Mouse (Mus musculus) stomach, embryonic 16.5 days (tissue): ENCODE results near the gene Prrt4. TPM values are rescaled to one million over a fixed set of nuclear protein-coding genes. Genes with fewer than 3 reads are reported as not detected.

Source experiments
- ATAC-seq: fragments of 200-750 bp; cut with Nextera tagmentation; 2 replicates; pipeline ENCODE4 v1.8.0; 2017; ENCODE audit warnings: moderate number of reproducible peaks, moderate TSS enrichment; ENCODE audit not compliant: insufficient read depth, low FRiP score
- H3K27ac ChIP-seq: fragments of 300-500 bp; sonication (generic); 2 replicates; pipeline ENCODE4 v1.5.1; 2014; ENCODE audit warnings: low read length
- H3K27me3 ChIP-seq: fragments of 300-500 bp; sonication (generic); 2 replicates; pipeline ENCODE4 v1.6.1; 2014; ENCODE audit warnings: low read length, control low read depth, mixed read lengths; ENCODE audit not compliant: control insufficient read depth, insufficient read depth
- H3K36me3 ChIP-seq: fragments of 300-500 bp; sonication (generic); 2 replicates; pipeline ENCODE4 v1.6.1; 2014; ENCODE audit warnings: low read length; ENCODE audit not compliant: control insufficient read depth, insufficient read depth
- H3K4me1 ChIP-seq: fragments of 300-500 bp; sonication (generic); 2 replicates; pipeline ENCODE4 v1.6.1; 2014; ENCODE audit warnings: low read length, control low read depth, mixed read lengths; ENCODE audit not compliant: control insufficient read depth, insufficient read depth
- H3K4me2 ChIP-seq: fragments of 300-500 bp; sonication (generic); 2 replicates; pipeline ENCODE4 v1.6.1; 2014; ENCODE audit warnings: low read depth, low read length, mixed read lengths
- H3K4me3 ChIP-seq: fragments of 300-500 bp; sonication (generic); replicated peaks from 2 replicates; pipeline ENCODE4 v1.5.1; 2014; ENCODE audit warnings: mild to moderate bottlenecking, low read length
- H3K9ac ChIP-seq: fragments of 300-500 bp; sonication (generic); 2 replicates; pipeline ENCODE4 v1.6.1; 2014; ENCODE audit warnings: low read length
- H3K9me3 ChIP-seq: fragments of 300-500 bp; sonication (generic); replicated peaks from 2 replicates; pipeline ENCODE4 v1.6.1; 2016; ENCODE audit warnings: low read length, control low read depth; ENCODE audit not compliant: control insufficient read depth
- WGBS: fragments of 180-500 bp; shearing (Covaris S2); extraction: QIAGEN DNeasy Blood & Tissue Kit; methylation state at CpG from one replicate; pipeline ENCODE4 v1.1.7; 2014; 5-methylcytosine and 5-hydroxymethylcytosine counted together
- polyA plus RNA-seq: library from polyadenylated mRNA; unstranded; fragments of >200 nt; fragmentation: Nextera tagmentation; extraction: Ambion mirVana; gene quantifications from 2 replicates; pipeline ENCODE4 v1.2.1, GENCODE M21; 2015

Gene Prrt4
- polyA plus RNA-seq, 1 experiment from 2014 or later: 0.31 TPM

DNA sequence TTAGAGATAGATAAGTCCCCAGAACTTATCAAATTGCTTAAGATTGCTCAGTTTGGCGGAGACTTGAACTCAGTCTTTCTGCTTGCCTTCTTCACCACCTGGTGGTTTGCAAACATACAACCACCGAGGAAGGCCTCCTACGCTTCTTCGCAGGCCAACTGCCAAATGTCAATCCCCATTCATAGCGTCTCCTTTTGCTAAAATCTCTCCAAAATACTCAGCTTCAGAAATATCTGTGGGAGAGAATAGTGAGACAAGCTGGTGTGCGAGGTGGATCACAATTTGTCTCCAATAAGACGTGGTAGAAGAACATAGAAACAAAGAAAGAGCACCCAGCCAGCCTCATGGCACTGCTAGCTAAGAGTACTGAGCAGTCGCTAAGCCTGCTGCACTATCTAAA lies 459 bp upstream of the Prrt4 start:
- Histone ChIP-seq H3K27me3 (peaks cover 3% of the 10 kb centered on the region; the same call in 1 of the 2 replicates), H3K4me3 (peak overlapping the region; percentile 56)
- 57% methylated on average over 8 of the region's 8 CpGs for WGBS

DNA sequence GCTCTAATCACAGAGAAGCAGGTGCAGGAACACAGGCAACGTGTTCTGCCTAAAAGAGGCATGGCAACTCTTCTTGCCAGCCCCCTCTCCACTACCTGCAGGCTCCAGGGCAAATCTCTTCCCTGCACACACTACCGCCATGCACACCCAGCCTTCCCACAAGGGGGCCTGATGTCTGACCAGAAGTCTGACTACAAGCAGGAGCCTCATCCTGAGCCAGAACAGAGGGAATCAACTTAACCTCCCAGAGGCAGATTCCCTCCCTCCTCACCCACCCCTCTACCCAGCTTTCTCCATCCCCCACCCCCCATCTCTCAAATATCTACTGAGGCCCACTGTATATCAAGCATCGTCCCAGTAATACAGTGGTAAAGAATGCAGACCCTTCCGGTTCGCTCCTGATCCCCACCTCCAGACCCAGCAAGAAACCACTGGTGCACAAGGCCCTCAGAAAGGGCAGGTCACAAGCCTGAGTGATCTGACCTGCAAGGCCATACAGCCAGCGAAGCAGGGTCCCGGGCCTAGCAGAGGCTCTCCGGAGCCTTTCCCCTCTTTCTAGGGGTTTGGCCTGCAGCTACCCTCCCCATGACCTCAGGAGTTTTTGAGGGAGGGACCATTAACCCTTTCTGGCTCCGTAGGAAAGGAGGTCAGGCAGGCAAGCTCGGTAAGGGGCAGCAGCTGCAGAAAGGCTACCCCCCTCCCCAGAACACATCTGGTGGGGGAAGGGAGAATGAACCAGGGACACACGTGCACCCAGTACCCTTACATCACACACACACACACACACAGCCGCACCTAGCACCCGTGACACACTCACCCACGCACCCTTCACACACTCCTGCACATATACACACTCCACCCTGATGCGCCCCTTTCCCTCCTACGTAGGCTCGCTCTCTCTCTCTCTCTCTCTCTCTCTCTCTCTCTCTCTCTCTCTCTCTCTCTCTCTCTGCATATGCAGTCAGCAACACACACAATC lies 1.2 kb downstream of the Prrt4 start:
- 32% methylated on average over 17 of the region's 17 CpGs for WGBS
- Histone ChIP-seq H3K4me3 (peak overlapping the region; percentile 56), H3K4me2 (peak overlapping the region; percentile 95), H3K27me3 (peaks cover 8% of the 10 kb centered on the region; the same call in 1 of the 2 replicates), H3K36me3 (no peaks in the 10 kb centered on the region), H3K4me1 (0 out of 2 replicates have a peak, but pooled peaks cover 3% of the 10 kb centered on the region), H3K9ac (no peak overlapping the region), H3K27ac (no peak overlapping the region), H3K9me3 (no peaks in the 10 kb centered on the region)
- ATAC-seq: peak; percentile 59; the same call in 1 of the 2 replicates

More for the DNA sequence above, 459 bp upstream of the Prrt4 start:
- Histone ChIP-seq H3K4me2 (peak overlapping the region; percentile 95), H3K9me3 (no peaks in the 10 kb centered on the region), H3K9ac (no peak overlapping the region), H3K27ac (no peak overlapping the region), H3K4me1 (0 out of 2 replicates have a peak, but pooled peaks cover 3% of the 10 kb centered on the region), H3K36me3 (no peaks in the 10 kb centered on the region)
- ATAC-seq: no peak

DNA sequence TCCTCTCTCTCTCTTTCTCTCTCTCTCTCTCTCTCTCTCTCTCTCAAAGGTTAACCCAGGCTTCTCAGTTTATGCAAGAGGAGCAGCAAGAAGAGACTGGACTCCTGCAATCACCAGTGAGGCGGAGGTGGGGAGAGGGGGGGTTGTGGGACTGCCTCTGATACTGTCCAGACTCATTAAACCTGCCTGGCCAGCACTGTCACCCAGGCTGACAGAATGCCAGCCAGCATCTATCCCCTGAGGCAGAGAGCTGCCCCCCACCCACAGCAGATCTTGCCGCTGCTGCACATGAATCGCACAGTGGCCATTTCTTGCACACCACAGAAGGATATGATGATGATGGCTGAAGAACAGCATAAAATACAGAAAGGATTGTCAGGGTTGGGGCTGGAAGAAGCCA lies 4.3 kb downstream of the Prrt4 start:
- no peak overlapping the region for H3K4me2 ChIP-seq
- no peak overlapping the region for H3K4me3 ChIP-seq
- peaks cover 22% of the 10 kb centered on the region for H3K27me3 ChIP-seq
- H3K9ac ChIP-seq: no peak overlapping the region
- WGBS: 73% methylated on average over 3 of the region's 3 CpGs
- H3K9me3 ChIP-seq: no peaks in the 10 kb centered on the region
- H3K27ac ChIP-seq: no peak overlapping the region
- ATAC-seq: no peak
- H3K36me3 ChIP-seq: no peaks in the 10 kb centered on the region
- H3K4me1 ChIP-seq: peaks cover 6% of the 10 kb centered on the region; the same call in 1 of the 2 replicates

GRCm38 (mm10) chr6:29174368-29174767 lies 5.0 kb downstream of the Prrt4 start:
- H3K9ac ChIP-seq: no peak overlapping the region
- H3K27me3 ChIP-seq: peaks cover 30% of the 10 kb centered on the region
- ATAC-seq: no peak
- 20% methylated on average over 7 of the region's 7 CpGs for WGBS
- H3K4me1 ChIP-seq: peaks cover 6% of the 10 kb centered on the region; the same call in 1 of the 2 replicates
- H3K9me3 ChIP-seq: no peaks in the 10 kb centered on the region
- no peaks in the 10 kb centered on the region for H3K36me3 ChIP-seq
- no peak overlapping the region for H3K4me3 ChIP-seq
- H3K4me2 ChIP-seq: no peak overlapping the region
- no peak overlapping the region for H3K27ac ChIP-seq

DNA sequence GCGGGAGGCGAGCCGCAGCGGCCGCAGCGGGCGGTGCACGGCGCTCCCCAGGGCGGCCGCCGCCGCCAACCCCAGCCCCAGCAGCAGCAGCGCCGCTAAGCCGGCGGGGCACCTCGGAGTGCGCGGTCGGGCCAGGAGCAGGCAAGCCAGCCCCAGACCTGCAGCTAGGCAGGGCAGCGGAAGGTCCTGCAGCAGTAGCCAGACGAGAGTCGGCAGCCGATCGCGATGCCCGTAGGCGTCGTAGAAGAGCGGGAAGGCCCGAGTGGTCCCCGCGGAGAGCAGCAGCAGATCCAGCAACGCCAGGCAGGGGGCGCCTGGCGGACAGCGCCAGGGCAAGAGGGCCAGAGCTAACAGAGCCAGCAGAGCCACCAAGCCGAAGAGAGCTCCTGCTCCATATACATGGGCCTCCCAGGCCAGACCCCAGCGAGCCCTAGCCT lies 8.4 kb downstream of the Prrt4 start:
- Histone ChIP-seq H3K27me3 (peaks cover 47% of the 10 kb centered on the region), H3K36me3 (no peaks in the 10 kb centered on the region), H3K4me2 (peak overlapping the region; percentile 99), H3K9ac (peak overlapping the region; percentile 71), H3K9me3 (no peaks in the 10 kb centered on the region), H3K4me1 (peaks cover 3% of the 10 kb centered on the region; the same call in 1 of the 2 replicates), H3K4me3 (peak overlapping the region; percentile 56), H3K27ac (no peak overlapping the region)
- WGBS: under 1% methylated on average over 39 of the region's 40 CpGs
- ATAC-seq: peak; percentile 75

DNA sequence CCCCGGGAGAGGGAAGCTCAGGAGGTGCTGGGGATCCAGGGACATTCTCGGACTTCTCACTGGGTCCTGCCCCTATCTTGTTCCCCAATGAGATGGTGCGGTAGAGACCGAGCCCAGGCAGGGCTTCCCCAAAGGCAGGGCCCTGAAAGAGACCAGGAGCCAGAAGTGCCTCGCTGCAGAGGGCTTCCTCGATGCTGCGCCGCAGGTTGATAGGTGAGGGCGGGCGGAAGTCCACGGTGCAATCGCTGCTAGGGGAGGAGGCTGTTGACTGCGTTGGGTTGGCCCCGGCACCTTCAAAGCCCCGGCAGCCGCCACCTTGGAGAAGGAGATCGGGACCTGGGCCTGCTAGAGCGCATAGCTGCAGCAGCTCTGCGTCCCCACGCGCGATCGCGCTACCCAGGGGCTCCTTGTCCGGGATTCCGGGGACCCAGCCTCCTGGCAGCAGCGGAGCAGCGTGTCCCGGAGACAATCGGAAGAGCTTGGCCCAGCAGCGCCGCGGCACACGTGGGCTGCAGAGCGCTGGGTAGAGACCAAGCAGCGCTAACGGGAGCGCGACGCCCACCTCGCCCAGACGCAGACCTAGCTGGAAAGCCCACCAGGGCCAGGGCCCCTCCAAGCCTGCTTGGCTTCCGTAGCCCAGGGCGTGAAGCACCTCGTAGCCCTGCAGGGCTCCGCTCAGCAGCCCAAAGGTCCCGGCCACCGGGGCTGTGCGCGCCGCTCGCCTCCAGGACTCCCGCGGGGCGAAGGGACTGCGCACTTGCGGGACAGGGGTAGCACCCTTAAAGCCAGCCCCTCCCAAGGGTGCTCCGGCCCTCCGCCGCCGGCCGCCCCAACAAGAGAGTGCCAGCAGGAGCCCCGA lies 9.1 kb downstream of the Prrt4 start:
- no peak overlapping the region for H3K27ac ChIP-seq
- H3K27me3 ChIP-seq: peaks cover 47% of the 10 kb centered on the region
- H3K4me3 ChIP-seq: peak overlapping the region; percentile 56
- H3K9ac ChIP-seq: peak overlapping the region; percentile 71
- H3K4me2 ChIP-seq: peak overlapping the region; percentile 99
- peaks cover 3% of the 10 kb centered on the region; the same call in 1 of the 2 replicates for H3K4me1 ChIP-seq
- ATAC-seq: peak; percentile 27
- no peaks in the 10 kb centered on the region for H3K36me3 ChIP-seq
- under 1% methylated on average over 60 of the region's 63 CpGs for WGBS
- H3K9me3 ChIP-seq: no peaks in the 10 kb centered on the region

DNA sequence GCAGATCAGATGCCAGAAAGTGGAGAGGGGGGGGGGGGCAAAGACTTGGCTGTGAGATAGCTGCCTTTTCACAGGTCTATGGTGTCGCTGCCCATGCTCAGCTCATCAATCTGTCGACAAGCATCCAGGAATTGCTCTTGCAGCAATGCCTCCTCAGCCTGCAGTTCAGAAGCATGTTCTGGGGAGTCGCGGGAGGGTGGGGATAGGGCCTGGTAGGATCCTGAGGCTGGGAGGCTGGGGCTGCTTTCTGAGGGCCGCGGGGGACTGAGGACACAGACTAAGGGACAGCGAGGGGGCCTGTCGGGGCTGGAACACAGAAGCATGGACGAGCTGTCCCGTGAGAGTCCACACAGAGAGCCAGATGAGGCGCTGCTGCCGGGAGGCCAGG lies 9.7 kb downstream of the Prrt4 start:
- peak overlapping the region; percentile 56 for H3K4me3 ChIP-seq
- H3K9ac ChIP-seq: peak overlapping the region; percentile 71
- no peaks in the 10 kb centered on the region for H3K36me3 ChIP-seq
- WGBS: 14% methylated on average over 12 of the region's 12 CpGs
- ATAC-seq: no peak
- H3K27me3 ChIP-seq: peaks cover 47% of the 10 kb centered on the region
- no peaks in the 10 kb centered on the region for H3K9me3 ChIP-seq
- no peak overlapping the region for H3K27ac ChIP-seq
- peak overlapping the region; percentile 99 for H3K4me2 ChIP-seq
- peaks cover 3% of the 10 kb centered on the region; the same call in 1 of the 2 replicates for H3K4me1 ChIP-seq

DNA sequence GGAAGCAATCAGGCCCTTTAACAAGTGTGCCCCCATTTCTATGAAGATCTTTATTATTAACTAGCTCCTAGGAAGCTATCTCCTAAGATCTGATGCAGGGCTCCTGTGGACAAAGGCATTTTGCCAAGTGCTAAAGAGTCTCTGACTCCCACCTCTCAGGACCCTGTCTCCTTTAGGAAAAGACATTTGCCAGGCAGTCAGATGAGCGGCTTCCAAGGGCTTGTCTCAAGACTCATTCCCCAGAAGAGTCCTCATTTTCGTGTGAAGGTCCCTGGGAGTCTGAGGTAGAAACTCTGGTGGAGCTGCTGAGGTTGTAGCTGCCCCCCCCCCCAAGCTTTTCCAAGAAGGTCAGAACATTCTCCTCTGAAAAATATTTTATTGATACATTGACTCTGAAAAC lies 10.5 kb downstream of the Prrt4 start:
- no peak overlapping the region for H3K27ac ChIP-seq
- peaks cover 5% of the 10 kb centered on the region for H3K4me1 ChIP-seq
- H3K9ac ChIP-seq: no peak overlapping the region
- H3K4me3 ChIP-seq: no peak overlapping the region
- H3K9me3 ChIP-seq: no peaks in the 10 kb centered on the region
- no peak overlapping the region for H3K4me2 ChIP-seq
- H3K36me3 ChIP-seq: no peaks in the 10 kb centered on the region
- 40% methylated on average over 2 of the region's 2 CpGs for WGBS
- ATAC-seq: no peak
- peaks cover 47% of the 10 kb centered on the region for H3K27me3 ChIP-seq
